Comparison of ENCODE assay signal across 8 mouse cellular contexts in genomic region chr11:88728508-88728890, GRCm38 (mm10). TPM values are rescaled to one million over a fixed set of nuclear protein-coding genes. Genes with fewer than 3 reads are reported as not detected.
DNase-seq lines count a peak whose midpoint lies in the region; ATAC-seq and TF ChIP-seq lines count a peak whose summit lies in the region.

No protein-coding gene starts in this region.

- no peaks in the 10 kb centered on the region for H3K9me3 ChIP-seq in lung, embryonic 15.5 days

- no peak overlapping the region for H3K9ac ChIP-seq in lung, embryonic 15.5 days

- CTCF ChIA-PET in Patski (lab: Charles Lee) = interaction anchor here (0.9 to 1.3 kb wide), 3 partner anchors 9 to 312 kb away, joined by 3 read pairs; no protein-coding TSS in a partner anchor

- H3K4me1 ChIP-seq in lung, embryonic 15.5 days = peaks cover 11% of the 10 kb centered on the region

- 3% methylated on average over 6 of the region's 6 CpGs for WGBS in lung, embryonic 15.5 days

- no peak for ATAC-seq in Patski
- no peak for ATAC-seq in lung, embryonic 15.5 days (ENCODE audit: borderline replicate concordance, extremely low read depth, low FRiP score, low TSS enrichment)

- POLR2A ChIA-PET in Patski (lab: Charles Lee) = no interaction called here

- peak; percentile 91 for TF ChIP-seq CTCF in Patski (IDR thresholded peaks at IDR 0.05)

- no peak overlapping the region for H3K4me3 ChIP-seq in lung, embryonic 15.5 days

- peak overlapping the region; percentile 24; the same call in 1 of the 2 replicates for H3K4me2 ChIP-seq in lung, embryonic 15.5 days

- H3K36me3 ChIP-seq in lung, embryonic 15.5 days = no peaks in the 10 kb centered on the region

- H3K27me3 ChIP-seq in Patski = no peaks in the 10 kb centered on the region
- H3K27me3 ChIP-seq in lung, embryonic 15.5 days = no peaks in the 10 kb centered on the region

- in situ Hi-C loops in Patski (cut with MboI; ENCODE audit: low pct_unique_long_range_greater_than_20kb) = loop anchor here (10.0 kb wide), 3 partner anchors 174 to 434 kb away; partner anchors contain the start of gene Ccdc182

- peak; percentile 87 to 88 for DNase-seq in B cell, adult 2 months
- no peak for DNase-seq in Patski (ENCODE audit: low read depth, low spot score)
- peak; percentile 78 to 84 for DNase-seq in cerebellum, postnatal 36 days
- peak; percentile 42 for DNase-seq in gastrocnemius, postnatal 25 days
- peak; percentile 54 to 87 for DNase-seq in kidney, postnatal 36 days
- DNase-seq in right cerebral cortex, adult 18-20 months = peak; percentile 39
- DNase-seq in urinary bladder, postnatal 14 days (ENCODE audit: low spot score) = peak; percentile 79

- peak overlapping the region; percentile 46; the same call in 1 of the 2 replicates for H3K27ac ChIP-seq in lung, embryonic 15.5 days

RNA-seq across cellular contexts. Expression of gene Msi2, which starts 10.2 kb away (rescaled TPM):
- polyA plus RNA-seq in Patski (2021) = 72.3 TPM
- 100 to 1,000 TPM; 158 TPM for total RNA-seq in gastrocnemius, postnatal 25 days (2021)
- polyA plus RNA-seq in lung, embryonic 15.5 days (2015; fragmentation: Nextera tagmentation; extraction: Ambion mirVana) = 12.0 and 13.8 TPM in 2 replicates
